Mouse (Mus musculus) MEL (cell line): Measurements from ENCODE around the gene Efcab5.
A peak's percentile ranks its signal among the peaks of the same experiment; 100 is the strongest.

Experiments
- CTCF ChIP-seq, 3 experiments: IDR thresholded peaks in 2 of 3; conservative IDR thresholded peaks in 1 of 3; 2 replicates each; pipeline ENCODE4 v1.5.1; 2011 to 2012; ENCODE audit warnings: low read length in 3 of 3, low read depth in 2 of 3, mild to moderate bottlenecking in 2 of 3, improper control_type of control experiment in 1 of 3, inconsistent platforms in 1 of 3, mixed read lengths in 1 of 3, moderate library complexity in 1 of 3; ENCODE audit not compliant: control insufficient read depth in 1 of 3, insufficient read depth in 1 of 3, poor library complexity in 1 of 3, severe bottlenecking in 1 of 3
- EP300 ChIP-seq, 2 experiments: IDR thresholded peaks; 2 replicates each; pipeline ENCODE4 v1.6.1; 2011; ENCODE audit warnings: improper control_type of control experiment in 2 of 2, low read length in 2 of 2, low read depth in 1 of 2, mild to moderate bottlenecking in 1 of 2
- JUND ChIP-seq: IDR thresholded peaks from 2 replicates; pipeline ENCODE4 v1.6.1; 2011; ENCODE audit warnings: low read depth, mild to moderate bottlenecking, improper control_type of control experiment, low read length
- KAT2A ChIP-seq: conservative IDR thresholded peaks from 2 replicates; pipeline ENCODE4 v1.6.1; 2012; ENCODE audit warnings: low read depth, low read length, improper control_type of control experiment, inconsistent platforms
- MAX ChIP-seq: IDR thresholded peaks from 2 replicates; pipeline ENCODE4 v1.6.1; 2011; ENCODE audit warnings: low read length, improper control_type of control experiment
- POLR2A ChIP-seq, 2 experiments: IDR thresholded peaks; 2 replicates each; pipeline ENCODE4 v1.6.1; 2011 to 2012; ENCODE audit warnings: low read length in 2 of 2, mild to moderate bottlenecking in 2 of 2, control low read depth in 1 of 2, improper control_type of control experiment in 1 of 2, low read depth in 1 of 2, moderate library complexity in 1 of 2; ENCODE audit not compliant: control insufficient read depth in 1 of 2, insufficient read depth in 1 of 2, poor library complexity in 1 of 2
- SMC3 ChIP-seq: IDR thresholded peaks from 2 replicates; pipeline ENCODE4 v1.6.1; 2011; ENCODE audit warnings: low read depth, low read length, improper control_type of control experiment
- TCF12 ChIP-seq: IDR thresholded peaks from 2 replicates; pipeline ENCODE4 v1.6.1; 2014; ENCODE audit warnings: low read depth, mild to moderate bottlenecking, inconsistent platforms, low read length, improper control_type of control experiment, moderate library complexity
- ZNF384 ChIP-seq: IDR thresholded peaks from 2 replicates; pipeline ENCODE4 v1.6.1; 2012; ENCODE audit warnings: low read depth, mild to moderate bottlenecking, inconsistent platforms, low read length, improper control_type of control experiment

GRCm38 (mm10) chr11:77141938-77142337, 46.8 kb downstream of the Efcab5 start:
- TF ChIP-seq KAT2A, result no peak
- no peak for TF ChIP-seq CTCF (IDR thresholded peaks at IDR 0.05 in 2 of 3, conservative IDR thresholded peaks at IDR 0.05 in 1 of 3; ENCODE audit: control insufficient read depth in 1 of 3, insufficient read depth in 1 of 3, low read depth in 2 of 3, low read length in 3 of 3, poor library complexity in 1 of 3, severe bottlenecking in 1 of 3)
- no peak for TF ChIP-seq SMC3
- 0 out of 4 replicates have a peak, but pooled peaks of 1 of the 2 experiments have one; percentile 33 for TF ChIP-seq POLR2A (IDR thresholded peaks at IDR 0.05; ENCODE audit: control insufficient read depth in 1 of 2, insufficient read depth in 1 of 2, low read depth in 1 of 2, low read length in 2 of 2, poor library complexity in 1 of 2)
- no peak for TF ChIP-seq JUND
- TF ChIP-seq EP300 (IDR thresholded peaks at IDR 0.05; ENCODE audit: low read depth in 1 of 2, low read length in 2 of 2), result peak; percentile 89 to 91
- TF ChIP-seq MAX, result peak; percentile 96
- TF ChIP-seq ZNF384, result no peak
- TF ChIP-seq TCF12, result peak; percentile 89
